Mouse (Mus musculus) spleen, adult 2 months (tissue): ENCODE data around the gene Gsdme. TPM values are rescaled to one million over a fixed set of nuclear protein-coding genes. Genes with fewer than 3 reads are reported as not detected.

ENCODE experiments used
- DNase-seq, 2 experiments: peaks; one replicate each; pipeline versions ENCODE4 v3.0.0 to v3.0.0-alpha.2; 2012 to 2021; ENCODE audit warnings: low spot score in 2 of 2, low read depth in 1 of 2
- H3K27ac ChIP-seq: fragments of 200-500 bp; 2 replicates; pipeline ENCODE4 v1.5.1; 2012; ENCODE audit warnings: low read length, inconsistent platforms; ENCODE audit not compliant: insufficient read depth
- H3K27me3 ChIP-seq: fragments of 200-500 bp; 2 replicates; pipeline ENCODE4 v1.6.1; 2012; ENCODE audit warnings: mild to moderate bottlenecking, moderate library complexity, low read length, inconsistent platforms; ENCODE audit not compliant: control insufficient read depth, insufficient read depth
- H3K36me3 ChIP-seq: fragments of 200-500 bp; 2 replicates; pipeline ENCODE4 v1.6.1; 2012; ENCODE audit warnings: mild to moderate bottlenecking, low read length, inconsistent platforms; ENCODE audit not compliant: control insufficient read depth, insufficient read depth
- H3K4me1 ChIP-seq: fragments of 200-500 bp; 2 replicates; pipeline ENCODE4 v1.6.1; 2011; ENCODE audit warnings: inconsistent platforms; ENCODE audit not compliant: control insufficient read depth, insufficient read depth, insufficient read length
- H3K4me3 ChIP-seq: fragments of 200-500 bp; 2 replicates; pipeline ENCODE4 v1.5.1; 2011; ENCODE audit warnings: mild to moderate bottlenecking, inconsistent platforms; ENCODE audit not compliant: insufficient read depth, insufficient read length; ENCODE audit errors: extremely low read depth
- CTCF ChIP-seq: fragments of 200-500 bp; IDR thresholded peaks from 2 replicates; pipeline ENCODE4 v1.5.1; 2011; ENCODE audit warnings: mild to moderate bottlenecking, inconsistent platforms; ENCODE audit not compliant: insufficient read depth, insufficient read length, insufficient replicate concordance; ENCODE audit errors: extremely low read depth
- POLR2A ChIP-seq: fragments of 200-500 bp; IDR thresholded peaks from 2 replicates; pipeline ENCODE4 v1.6.1; 2011; ENCODE audit warnings: low read depth, low read length, inconsistent platforms
- WGBS: fragments of 180-500 bp; shearing (Covaris S2); methylation state at CpG from one replicate; pipeline ENCODE4 v1.1.7; 2018; 5-methylcytosine and 5-hydroxymethylcytosine counted together
- polyA plus RNA-seq: library from polyadenylated mRNA; depleted of rRNA; stranded (reverse); fragments of >200 nt; gene quantifications from 2 replicates; pipeline ENCODE4 v1.2.3, GENCODE M21; 2012

Gsdme gene
- polyA plus RNA-seq, 1 experiment = 0.84 TPM

GRCm38 (mm10) chr6:50204356-50204755 lies 59.3 kb downstream of the Gsdme start:
- Histone ChIP-seq H3K27ac (no peak overlapping the region), H3K4me3 (no peak overlapping the region), H3K4me1 (no peaks in the 10 kb centered on the region), H3K27me3 (no peaks in the 10 kb centered on the region), H3K36me3 (no peaks in the 10 kb centered on the region)
- no peak for DNase-seq
- WGBS = 93% methylated on average over 4 of the region's 4 CpGs
- TF ChIP-seq CTCF = no peak
- TF ChIP-seq POLR2A = no peak

DNA sequence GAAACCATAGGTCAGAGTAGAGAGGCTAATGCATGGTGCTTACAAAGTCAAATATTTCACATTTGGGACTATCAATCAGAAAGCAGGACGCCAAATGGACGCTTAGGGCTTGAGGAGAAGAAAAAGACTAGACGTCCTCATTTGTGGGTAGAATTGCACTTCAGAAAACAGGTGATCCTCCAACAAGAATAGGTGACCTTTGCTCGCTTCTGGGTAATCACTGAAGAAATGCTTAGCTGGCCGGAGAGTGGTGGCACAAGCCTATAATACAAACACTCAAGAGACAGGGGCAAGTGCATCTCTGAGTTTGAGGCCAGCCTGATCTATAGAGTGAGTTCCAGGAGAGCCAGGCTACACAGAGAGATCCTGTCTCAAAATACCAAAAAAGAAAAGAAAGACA lies 69.8 kb downstream of the Gsdme start:
- Histone ChIP-seq H3K4me3 (no peak overlapping the region), H3K27me3 (no peaks in the 10 kb centered on the region), H3K36me3 (peaks cover 3% of the 10 kb centered on the region), H3K27ac (no peak overlapping the region), H3K4me1 (0 out of 2 replicates have a peak, but pooled peaks cover under 1% of the 10 kb centered on the region)
- TF ChIP-seq POLR2A = no peak
- TF ChIP-seq CTCF = no peak
- no peak for DNase-seq
- WGBS = 94% methylated on average over 5 of the region's 5 CpGs

DNA sequence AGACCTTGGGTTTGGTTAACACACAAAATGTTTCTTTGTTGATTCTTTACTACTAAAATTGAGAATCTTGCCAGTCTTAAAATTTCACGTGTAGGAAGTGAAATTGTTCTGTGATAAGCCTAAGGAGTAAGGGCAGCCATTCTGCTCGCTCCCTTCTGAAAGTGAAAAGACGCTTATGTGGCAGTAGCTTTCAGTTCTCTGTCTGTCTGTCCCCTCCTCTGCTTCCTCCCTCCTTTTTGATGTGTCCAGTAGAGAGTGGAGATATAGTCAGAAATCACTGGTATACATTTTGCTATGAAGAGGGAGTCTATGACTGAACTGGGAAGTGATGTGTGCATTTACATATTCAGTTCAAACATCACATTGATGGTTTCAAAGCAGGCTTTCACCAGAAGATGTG lies 70.8 kb downstream of the Gsdme start:
- TF ChIP-seq CTCF (no peak), POLR2A (no peak)
- H3K4me1 ChIP-seq = 0 out of 2 replicates have a peak, but pooled peaks cover 1% of the 10 kb centered on the region
- no peak overlapping the region for H3K27ac ChIP-seq
- H3K36me3 ChIP-seq = peaks cover 3% of the 10 kb centered on the region
- 48% methylated on average over 3 of the region's 3 CpGs for WGBS
- no peak overlapping the region for H3K4me3 ChIP-seq
- H3K27me3 ChIP-seq = no peaks in the 10 kb centered on the region
- DNase-seq = no peak

GRCm38 (mm10) chr6:50192169-50192568 lies 71.5 kb downstream of the Gsdme start:
- H3K27ac ChIP-seq = no peak overlapping the region
- H3K4me1 ChIP-seq = 0 out of 2 replicates have a peak, but pooled peaks cover 1% of the 10 kb centered on the region
- TF ChIP-seq POLR2A = no peak
- no peak for TF ChIP-seq CTCF
- H3K27me3 ChIP-seq = no peaks in the 10 kb centered on the region
- H3K36me3 ChIP-seq = peaks cover 3% of the 10 kb centered on the region
- WGBS = 92% methylated on average over 1 of the region's 1 CpGs
- H3K4me3 ChIP-seq = no peak overlapping the region
- DNase-seq = no peak

GRCm38 (mm10) chr6:50191605-50192004 lies 72.1 kb downstream of the Gsdme start:
- peaks cover 3% of the 10 kb centered on the region for H3K36me3 ChIP-seq
- no peak for TF ChIP-seq CTCF
- no peak for TF ChIP-seq POLR2A
- no peak overlapping the region for H3K4me3 ChIP-seq
- H3K27me3 ChIP-seq = no peaks in the 10 kb centered on the region
- H3K4me1 ChIP-seq = 0 out of 2 replicates have a peak, but pooled peaks cover 1% of the 10 kb centered on the region
- DNase-seq = no peak
- WGBS = 90% methylated on average over 3 of the region's 3 CpGs
- no peak overlapping the region for H3K27ac ChIP-seq

- no peak overlapping the region for H3K4me3 ChIP-seq
- 0 out of 2 replicates have a peak, but pooled peaks cover 1% of the 10 kb centered on the region for H3K4me1 ChIP-seq
- TF ChIP-seq CTCF (no peak), POLR2A (no peak)
- H3K27ac ChIP-seq = no peak overlapping the region
- H3K36me3 ChIP-seq = peaks cover 7% of the 10 kb centered on the region
- DNase-seq = no peak
- H3K27me3 ChIP-seq = no peaks in the 10 kb centered on the region
Observed at GRCm38 (mm10) chr6:50189376-50189775, 74.3 kb downstream of the Gsdme start.

DNA sequence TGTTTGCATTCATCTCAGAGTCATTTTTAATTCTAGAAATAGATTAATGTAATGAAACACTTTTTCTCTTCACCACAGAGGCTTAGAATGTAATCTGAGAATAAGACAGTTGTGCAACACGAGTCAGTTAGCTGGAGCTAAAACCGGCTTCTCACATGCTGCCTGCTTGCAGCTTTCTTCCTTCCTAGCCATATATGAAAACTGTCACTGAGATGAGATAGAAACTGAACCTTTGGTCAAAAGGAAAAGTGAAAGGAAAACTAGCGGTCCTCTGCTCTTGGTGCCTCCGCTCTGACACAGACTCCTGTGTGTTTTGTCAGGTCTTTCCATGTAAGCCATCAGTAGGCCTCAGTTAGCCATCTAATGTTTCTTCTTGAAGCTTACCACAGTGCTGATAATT lies 75.7 kb downstream of the Gsdme start:
- Histone ChIP-seq H3K4me1 (0 out of 2 replicates have a peak, but pooled peaks cover 1% of the 10 kb centered on the region), H3K27me3 (no peaks in the 10 kb centered on the region), H3K36me3 (peaks cover 7% of the 10 kb centered on the region), H3K4me3 (peak overlapping the region; percentile 36), H3K27ac (no peak overlapping the region)
- TF ChIP-seq CTCF (no peak), POLR2A (no peak)
- peak in 1 of 2 experiments; percentile 4 for DNase-seq
- 33% methylated on average over 4 of the region's 4 CpGs for WGBS
